Mouse (Mus musculus): ENCODE measurements around the gene Cpeb3.

Gene Cpeb3

DNA sequence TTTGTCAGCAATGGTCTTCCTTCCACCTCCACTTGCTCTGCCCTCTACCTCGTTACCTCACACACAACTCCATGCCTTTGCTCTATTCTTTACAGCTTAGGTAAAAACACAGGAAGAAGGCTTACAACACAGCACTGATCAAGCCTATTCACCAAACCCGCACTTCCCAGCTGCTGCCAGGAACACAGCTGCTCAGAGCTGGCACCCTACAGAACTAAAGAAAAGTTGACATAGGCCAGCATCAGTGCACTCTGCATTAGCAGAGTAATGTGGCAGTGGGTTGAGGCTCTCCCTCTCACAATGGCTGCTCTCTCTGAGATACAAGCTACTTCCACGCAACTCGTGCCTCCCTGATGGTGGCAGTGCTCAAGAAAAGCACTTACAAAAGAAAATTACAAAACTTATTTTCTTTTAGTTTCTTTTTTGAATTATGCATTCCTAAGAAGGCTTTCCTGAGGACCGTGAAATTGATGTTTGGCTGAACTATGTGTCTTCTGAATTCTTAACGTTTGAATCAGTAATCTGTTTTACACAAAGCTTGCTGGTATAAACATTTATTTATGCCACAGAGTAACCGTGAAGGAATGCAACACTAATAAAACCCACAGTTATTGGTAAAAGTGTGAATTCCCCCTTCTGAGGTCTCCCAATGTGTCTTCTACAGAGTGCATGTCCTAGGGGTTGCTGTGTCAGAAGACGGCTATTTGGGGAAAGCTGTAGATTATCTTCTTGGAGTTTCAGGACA is 151.1 kb downstream of the Cpeb3 start:
- H3K4me3 ChIP-seq (replicated peaks; ENCODE audit: low read length), result no peak overlapping the region
- no peak for TF ChIP-seq NANOG (IDR thresholded peaks at IDR 0.05; ENCODE audit: borderline replicate concordance, low read length)
- no peak for TF ChIP-seq CTCF (conservative IDR thresholded peaks at IDR 0.05; ENCODE audit: low read length)
- TF ChIP-seq POU5F1 (IDR thresholded peaks at IDR 0.05; ENCODE audit: borderline replicate concordance, low read length), result no peak

DNA sequence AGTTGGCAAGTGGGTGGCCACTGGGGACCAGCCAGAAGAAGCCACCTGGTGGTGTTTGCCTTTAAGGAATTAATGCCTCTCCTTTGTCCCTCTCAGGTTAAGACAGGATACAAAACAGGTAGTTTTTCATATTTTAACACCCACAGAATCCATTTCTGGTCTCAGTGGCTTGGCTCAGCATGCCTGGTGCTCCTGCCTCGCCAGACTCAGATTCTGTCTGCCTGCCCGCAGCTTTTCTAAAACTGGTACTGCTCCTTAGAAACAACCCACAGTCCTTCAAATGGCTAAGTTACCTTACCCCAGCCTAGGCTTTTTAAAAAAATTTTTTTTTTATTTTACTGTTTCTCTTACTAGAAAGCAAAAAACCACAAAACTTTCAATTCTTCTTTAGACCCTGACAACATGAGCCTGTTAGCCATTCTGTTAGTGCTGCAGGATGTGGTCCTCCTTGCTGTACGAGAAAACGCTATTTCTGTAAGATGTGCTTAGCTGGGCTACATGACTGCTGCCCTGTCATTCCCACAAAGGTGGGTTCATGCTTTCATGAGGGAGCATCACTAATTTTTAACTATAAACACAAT is 152.3 kb downstream of the Cpeb3 start:
- Histone ChIP-seq H3K27me3 (ENCODE audit: insufficient read depth, low read length) (no peaks in the 10 kb centered on the region), H3K9me3 (ENCODE audit: low read length) (peaks cover 4% of the 10 kb centered on the region), H3K4me1 (replicated peaks; ENCODE audit: low read depth, low read length) (peaks cover 5% of the 10 kb centered on the region), H3K4me3 (replicated peaks; ENCODE audit: low read length) (no peak overlapping the region), H3K36me3 (ENCODE audit: insufficient read depth, low read length) (no peaks in the 10 kb centered on the region)
- TF ChIP-seq POU5F1 (IDR thresholded peaks at IDR 0.05; ENCODE audit: borderline replicate concordance, low read length) (no peak), NANOG (IDR thresholded peaks at IDR 0.05; ENCODE audit: borderline replicate concordance, low read length) (no peak), CTCF (conservative IDR thresholded peaks at IDR 0.05; ENCODE audit: low read length) (no peak)

More for the DNA sequence above, 151.1 kb downstream of the Cpeb3 start:
- Histone ChIP-seq H3K4me1 (replicated peaks; ENCODE audit: low read depth, low read length) (peaks cover 5% of the 10 kb centered on the region), H3K9me3 (ENCODE audit: low read length) (peaks cover 9% of the 10 kb centered on the region), H3K27me3 (ENCODE audit: insufficient read depth, low read length) (no peaks in the 10 kb centered on the region), H3K36me3 (ENCODE audit: insufficient read depth, low read length) (no peaks in the 10 kb centered on the region)

DNA sequence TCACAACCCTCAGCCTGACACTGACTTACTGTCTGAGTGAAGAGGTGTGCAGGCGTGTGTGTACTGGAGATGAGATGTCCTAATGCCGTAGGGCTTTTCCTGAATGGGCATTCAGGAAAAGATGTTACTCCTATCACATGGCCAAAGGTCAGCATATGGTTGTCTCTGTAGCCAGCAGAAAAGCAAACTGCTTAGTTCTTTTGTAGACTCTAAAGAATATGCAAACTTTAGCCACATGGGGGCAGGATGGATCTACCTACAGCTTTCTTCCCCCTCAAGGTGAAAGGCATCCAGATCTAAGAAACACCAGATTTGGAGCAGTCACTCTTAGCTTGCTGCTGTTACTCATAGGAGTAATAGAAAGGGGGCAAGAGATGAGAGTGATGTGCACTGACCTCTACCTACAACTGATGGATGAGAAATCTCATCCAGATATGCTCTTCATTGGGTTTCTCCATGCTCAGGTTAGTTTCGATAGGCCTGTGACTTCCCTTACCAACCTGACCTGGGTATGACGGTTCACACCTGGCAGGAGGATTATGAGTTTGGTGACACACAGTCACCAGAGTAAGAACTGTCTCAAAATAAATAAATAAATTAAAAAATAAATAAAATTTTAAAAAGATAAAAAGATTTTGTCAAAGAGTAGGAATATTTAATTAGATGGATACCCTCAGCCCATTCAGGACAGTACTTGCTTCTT is 157.6 kb downstream of the Cpeb3 start:
- Histone ChIP-seq H3K36me3 (ENCODE audit: insufficient read depth, low read length) (no peaks in the 10 kb centered on the region), H3K27me3 (ENCODE audit: insufficient read depth, low read length) (no peaks in the 10 kb centered on the region), H3K9me3 (ENCODE audit: low read length) (no peaks in the 10 kb centered on the region), H3K4me3 (replicated peaks; ENCODE audit: low read length) (no peak overlapping the region), H3K4me1 (replicated peaks; ENCODE audit: low read depth, low read length) (peaks cover 5% of the 10 kb centered on the region)
- TF ChIP-seq POU5F1 (IDR thresholded peaks at IDR 0.05; ENCODE audit: borderline replicate concordance, low read length) (no peak), NANOG (IDR thresholded peaks at IDR 0.05; ENCODE audit: borderline replicate concordance, low read length) (no peak), CTCF (conservative IDR thresholded peaks at IDR 0.05; ENCODE audit: low read length) (peak; percentile 49)

DNA sequence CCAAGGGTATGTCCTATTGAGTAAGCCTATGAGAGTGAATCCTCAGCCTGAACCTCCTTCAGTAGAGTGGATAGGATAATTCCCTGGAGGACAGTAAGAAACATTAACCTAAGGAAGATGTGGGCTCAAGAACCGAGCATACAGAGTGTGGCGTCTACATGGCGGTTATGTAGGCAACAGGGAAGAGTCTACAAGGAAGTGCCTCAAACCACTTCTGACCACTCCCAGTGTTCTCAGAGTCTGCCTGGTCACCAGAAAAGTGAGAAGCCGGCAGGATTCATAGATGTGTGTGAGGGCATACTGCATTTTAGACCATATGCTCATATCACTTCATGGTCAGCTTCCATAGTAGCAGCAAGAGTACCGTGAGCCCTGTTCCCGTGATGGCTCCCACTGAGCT is 159.9 kb downstream of the Cpeb3 start:
- Histone ChIP-seq H3K4me1 (replicated peaks; ENCODE audit: low read depth, low read length) (no peaks in the 10 kb centered on the region), H3K36me3 (ENCODE audit: insufficient read depth, low read length) (no peaks in the 10 kb centered on the region), H3K4me3 (replicated peaks; ENCODE audit: low read length) (no peak overlapping the region), H3K9me3 (ENCODE audit: low read length) (no peaks in the 10 kb centered on the region), H3K27me3 (ENCODE audit: insufficient read depth, low read length) (no peaks in the 10 kb centered on the region)
- no peak for TF ChIP-seq NANOG (IDR thresholded peaks at IDR 0.05; ENCODE audit: borderline replicate concordance, low read length)
- TF ChIP-seq POU5F1 (IDR thresholded peaks at IDR 0.05; ENCODE audit: borderline replicate concordance, low read length), result no peak
- no peak for TF ChIP-seq CTCF (conservative IDR thresholded peaks at IDR 0.05; ENCODE audit: low read length)

DNA sequence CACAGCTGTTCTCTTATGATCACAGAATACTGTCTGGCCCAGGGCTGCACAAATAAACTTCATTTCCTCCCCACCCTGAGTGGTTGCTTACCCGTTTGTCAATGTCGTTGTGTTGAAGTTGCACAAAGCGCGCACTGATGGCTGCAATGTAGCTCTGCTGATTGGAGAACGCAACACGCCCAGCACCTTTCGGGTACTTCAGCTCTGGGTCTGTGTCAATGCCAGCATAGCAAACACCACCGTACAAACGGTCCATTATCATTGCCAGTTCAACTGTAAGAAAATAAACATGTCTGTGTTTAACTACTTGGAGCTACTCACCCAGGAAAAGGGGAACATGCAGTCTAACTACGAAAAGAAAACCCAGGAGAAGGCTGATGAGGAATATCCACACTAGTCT is 164.0 kb downstream of the Cpeb3 start:
- Histone ChIP-seq H3K27me3 (ENCODE audit: insufficient read depth, low read length) (no peaks in the 10 kb centered on the region), H3K9me3 (ENCODE audit: low read length) (no peaks in the 10 kb centered on the region), H3K4me3 (replicated peaks; ENCODE audit: low read length) (no peak overlapping the region), H3K36me3 (ENCODE audit: insufficient read depth, low read length) (no peaks in the 10 kb centered on the region), H3K4me1 (replicated peaks; ENCODE audit: low read depth, low read length) (no peaks in the 10 kb centered on the region)
- TF ChIP-seq POU5F1 (IDR thresholded peaks at IDR 0.05; ENCODE audit: borderline replicate concordance, low read length) (no peak), NANOG (IDR thresholded peaks at IDR 0.05; ENCODE audit: borderline replicate concordance, low read length) (no peak), CTCF (conservative IDR thresholded peaks at IDR 0.05; ENCODE audit: low read length) (no peak)

DNA sequence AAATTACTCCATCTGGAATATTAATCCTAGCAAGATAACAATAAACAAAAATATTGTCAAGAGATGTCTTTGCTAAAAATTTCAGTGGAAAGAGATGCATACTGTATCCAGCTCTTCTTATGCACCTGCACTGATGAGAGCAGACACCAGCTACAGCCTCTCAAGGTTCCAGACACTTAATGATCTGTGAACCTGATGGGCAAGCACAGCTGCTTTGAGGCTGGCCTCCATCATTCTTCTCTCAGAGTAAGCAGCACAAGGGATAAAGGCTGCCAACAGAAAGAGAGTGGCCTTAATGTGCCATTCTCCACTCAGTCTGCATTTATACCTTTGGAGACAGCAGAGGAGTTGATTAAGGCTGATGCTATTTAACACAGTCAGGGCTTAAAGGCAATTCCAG is 167.5 kb downstream of the Cpeb3 start:
- TF ChIP-seq POU5F1 (IDR thresholded peaks at IDR 0.05; ENCODE audit: borderline replicate concordance, low read length) (no peak), NANOG (IDR thresholded peaks at IDR 0.05; ENCODE audit: borderline replicate concordance, low read length) (no peak), CTCF (conservative IDR thresholded peaks at IDR 0.05; ENCODE audit: low read length) (no peak)
- no peak overlapping the region for H3K4me3 ChIP-seq (replicated peaks; ENCODE audit: low read length)

DNA sequence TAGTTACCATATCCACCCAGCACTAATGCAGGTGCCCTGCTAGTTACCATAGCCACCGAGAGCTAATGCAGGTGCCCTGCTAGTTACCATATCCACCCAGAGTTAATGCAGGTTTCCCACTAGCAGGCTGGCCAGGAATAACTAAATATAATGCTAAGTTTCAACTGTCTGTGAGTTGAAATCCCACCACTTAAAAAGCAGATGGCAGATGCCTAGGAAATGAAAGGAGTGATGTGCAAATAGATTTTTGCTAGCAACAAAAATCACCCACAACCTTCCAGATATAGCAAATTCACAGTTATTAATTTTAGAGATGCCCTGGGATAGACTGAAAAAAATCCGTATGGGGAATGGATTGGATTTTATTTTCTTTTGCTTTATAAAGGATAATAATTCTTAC is 176.0 kb downstream of the Cpeb3 start:
- no peak for TF ChIP-seq NANOG (IDR thresholded peaks at IDR 0.05; ENCODE audit: borderline replicate concordance, low read length)
- TF ChIP-seq CTCF (conservative IDR thresholded peaks at IDR 0.05; ENCODE audit: low read length), result no peak
- no peak for TF ChIP-seq POU5F1 (IDR thresholded peaks at IDR 0.05; ENCODE audit: borderline replicate concordance, low read length)
- H3K4me1 ChIP-seq (replicated peaks; ENCODE audit: low read depth, low read length), result no peaks in the 10 kb centered on the region

More for the DNA sequence above, 167.5 kb downstream of the Cpeb3 start:
- H3K27me3 ChIP-seq (ENCODE audit: insufficient read depth, low read length), result no peaks in the 10 kb centered on the region
- no peaks in the 10 kb centered on the region for H3K4me1 ChIP-seq (replicated peaks; ENCODE audit: low read depth, low read length)
- H3K9me3 ChIP-seq (ENCODE audit: low read length), result no peaks in the 10 kb centered on the region
- no peaks in the 10 kb centered on the region for H3K36me3 ChIP-seq (ENCODE audit: insufficient read depth, low read length)

DNA sequence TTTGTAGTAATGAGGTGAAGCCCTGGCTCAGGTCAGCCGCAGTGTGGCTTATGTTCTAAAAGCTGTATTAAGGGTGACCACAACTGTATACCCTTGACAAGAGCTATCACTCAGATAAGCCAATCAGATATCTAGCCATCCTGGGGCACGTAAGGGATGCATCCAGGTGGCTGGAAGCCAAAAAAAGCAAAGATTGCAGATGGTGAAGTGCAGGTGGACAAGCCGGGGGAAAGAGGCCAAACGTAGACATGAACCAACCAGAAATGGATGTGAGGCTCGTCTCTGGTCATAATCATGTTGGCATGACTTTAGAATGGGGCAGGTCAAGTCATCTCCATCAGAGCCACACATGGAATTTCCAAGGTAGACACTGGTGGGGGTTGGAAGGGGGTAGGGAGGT is 177.0 kb downstream of the Cpeb3 start:
- Histone ChIP-seq H3K27me3 (ENCODE audit: insufficient read depth, low read length) (no peaks in the 10 kb centered on the region), H3K9me3 (ENCODE audit: low read length) (no peaks in the 10 kb centered on the region), H3K36me3 (ENCODE audit: insufficient read depth, low read length) (no peaks in the 10 kb centered on the region), H3K4me1 (replicated peaks; ENCODE audit: low read depth, low read length) (peaks cover 6% of the 10 kb centered on the region), H3K4me3 (replicated peaks; ENCODE audit: low read length) (no peak overlapping the region)
- TF ChIP-seq NANOG (IDR thresholded peaks at IDR 0.05; ENCODE audit: borderline replicate concordance, low read length), result no peak

More for the DNA sequence above, 176.0 kb downstream of the Cpeb3 start:
- Histone ChIP-seq H3K9me3 (ENCODE audit: low read length) (no peaks in the 10 kb centered on the region), H3K27me3 (ENCODE audit: insufficient read depth, low read length) (no peaks in the 10 kb centered on the region), H3K4me3 (replicated peaks; ENCODE audit: low read length) (no peak overlapping the region), H3K36me3 (ENCODE audit: insufficient read depth, low read length) (no peaks in the 10 kb centered on the region)

Measured in E14TG2a.4 (cell line).